Mouse (Mus musculus): Measurements from ENCODE around the gene Pbx1. TPM values are rescaled to one million over a fixed set of nuclear protein-coding genes. Genes with fewer than 3 reads are reported as not detected.
"Not testable (repeated sequence)": the region's sequence is repeated elsewhere in the genome, so short reads cannot be mapped to it uniquely, and the experiment has no call there.

Pbx1 gene
- 100 to 1,000 TPM; 137 to 149 TPM for total RNA-seq (2021)

DNA sequence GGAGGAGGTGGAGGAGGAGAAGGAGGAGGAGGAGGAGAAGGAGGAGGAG lies at the start of gene Pbx1:
Gene Pbx1, minus strand, starts transcription at position 39 of the 49 bp plus-strand sequence.
- intact Hi-C loops (cut with DNase I) = loop anchor here (2.0 to 5.0 kb wide), 3 partner anchors 220 to 915 kb away; no protein-coding TSS in a partner anchor
- not testable (repeated sequence) for DNase-seq (ENCODE audit: low spot score in 2 of 2)

DNA sequence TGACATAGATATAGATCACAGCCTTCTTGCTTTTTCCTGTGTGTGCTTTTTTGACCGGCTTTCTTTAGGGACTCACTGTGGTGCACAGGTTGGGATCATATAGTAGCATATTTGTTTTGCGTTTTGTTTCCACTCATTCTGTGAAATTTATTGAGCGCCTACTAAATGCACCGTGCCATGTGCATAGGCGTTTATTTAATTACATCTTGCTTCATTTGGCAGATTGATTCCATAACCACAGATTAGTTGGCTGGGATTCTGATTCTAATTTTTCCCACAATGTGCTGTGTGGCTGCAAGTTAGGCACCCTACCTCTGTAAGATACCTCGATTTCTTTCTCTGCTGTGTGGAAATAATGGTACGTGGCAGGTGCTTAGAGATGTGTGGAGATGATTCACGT lies 47.6 kb upstream of the Pbx1 start:
- intact Hi-C loops (cut with DNase I) = no loop called here
- no peak for DNase-seq (ENCODE audit: low spot score in 2 of 2)

DNA sequence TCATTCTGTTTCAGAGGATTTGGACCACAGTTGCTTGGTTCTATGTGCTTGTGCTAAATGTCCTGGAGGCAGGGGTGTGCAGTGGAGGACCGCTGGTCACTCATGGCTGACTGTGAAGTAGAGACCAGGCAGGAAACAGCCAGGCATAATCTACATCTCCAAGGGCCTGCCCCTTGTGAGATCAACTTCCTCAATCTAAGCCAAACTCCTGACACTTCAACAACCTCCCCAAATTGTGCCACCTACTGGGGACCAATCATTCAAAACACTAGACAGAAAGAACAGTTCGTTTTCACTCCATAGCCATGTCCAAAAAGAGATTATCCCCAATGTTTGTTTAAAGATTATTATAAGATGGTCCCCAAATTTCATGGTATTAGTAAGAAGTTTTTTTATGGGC lies 46.8 kb upstream of the Pbx1 start:
- DNase-seq (ENCODE audit: low spot score in 2 of 2) = no peak

DNA sequence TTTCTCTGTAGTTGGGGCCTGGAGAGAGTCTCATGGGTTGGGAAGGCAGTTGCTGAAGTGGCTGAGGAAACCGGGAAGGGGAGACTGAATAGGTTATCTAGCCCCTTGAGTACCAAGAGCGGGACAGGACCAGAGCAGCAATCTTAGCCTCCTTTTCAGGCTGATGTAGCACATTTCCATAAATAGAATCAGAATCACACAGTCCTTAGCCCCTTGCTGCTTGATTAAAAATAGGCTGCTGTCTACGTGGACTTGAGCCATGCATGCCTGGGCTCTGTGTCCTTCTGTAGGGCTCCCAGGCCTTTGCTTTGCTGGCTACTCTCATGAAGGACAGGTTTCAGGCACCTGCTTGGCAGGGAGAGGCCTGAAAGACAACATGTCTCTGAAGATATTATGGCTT lies 44.8 kb upstream of the Pbx1 start:
- DNase-seq (ENCODE audit: low spot score in 2 of 2) = no peak
- intact Hi-C loops (cut with DNase I) = no loop called here

More for the DNA sequence above, 46.8 kb upstream of the Pbx1 start:
- intact Hi-C loops (cut with DNase I) = no loop called here

DNA sequence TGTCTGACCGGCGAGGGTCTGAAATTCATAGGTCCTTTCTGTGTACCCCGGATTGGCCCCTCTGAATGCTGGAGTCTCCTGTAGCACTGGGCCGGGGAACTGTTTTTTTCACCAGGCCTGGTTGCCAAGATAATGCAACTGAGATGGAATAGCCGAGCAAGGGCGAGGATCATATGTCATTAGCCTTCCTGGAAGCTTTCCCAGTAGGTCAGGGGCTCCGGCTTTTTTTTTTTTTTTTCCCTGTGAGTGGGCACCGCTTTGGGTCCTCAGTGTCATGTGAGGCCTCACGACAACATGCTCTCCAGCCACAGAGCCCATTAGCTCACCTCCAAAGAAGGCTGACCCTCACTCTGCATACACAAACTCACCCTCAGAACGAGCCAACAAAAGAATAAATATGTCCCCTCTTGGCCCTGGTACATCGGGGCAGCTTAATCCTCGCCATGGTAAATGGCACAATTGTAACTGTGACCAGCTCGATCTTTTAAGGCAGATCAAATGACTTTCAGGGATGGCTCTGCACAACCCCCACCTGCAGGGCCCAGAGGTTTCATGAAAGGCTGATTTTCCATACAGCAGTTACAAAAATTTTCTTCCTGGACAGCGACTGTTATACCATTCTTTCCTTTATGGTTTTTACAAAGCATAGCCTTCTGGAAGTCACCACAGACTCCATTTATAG lies 44.3 kb upstream of the Pbx1 start:
- intact Hi-C loops (cut with DNase I) = no loop called here
- DNase-seq (ENCODE audit: low spot score in 2 of 2) = no peak

DNA sequence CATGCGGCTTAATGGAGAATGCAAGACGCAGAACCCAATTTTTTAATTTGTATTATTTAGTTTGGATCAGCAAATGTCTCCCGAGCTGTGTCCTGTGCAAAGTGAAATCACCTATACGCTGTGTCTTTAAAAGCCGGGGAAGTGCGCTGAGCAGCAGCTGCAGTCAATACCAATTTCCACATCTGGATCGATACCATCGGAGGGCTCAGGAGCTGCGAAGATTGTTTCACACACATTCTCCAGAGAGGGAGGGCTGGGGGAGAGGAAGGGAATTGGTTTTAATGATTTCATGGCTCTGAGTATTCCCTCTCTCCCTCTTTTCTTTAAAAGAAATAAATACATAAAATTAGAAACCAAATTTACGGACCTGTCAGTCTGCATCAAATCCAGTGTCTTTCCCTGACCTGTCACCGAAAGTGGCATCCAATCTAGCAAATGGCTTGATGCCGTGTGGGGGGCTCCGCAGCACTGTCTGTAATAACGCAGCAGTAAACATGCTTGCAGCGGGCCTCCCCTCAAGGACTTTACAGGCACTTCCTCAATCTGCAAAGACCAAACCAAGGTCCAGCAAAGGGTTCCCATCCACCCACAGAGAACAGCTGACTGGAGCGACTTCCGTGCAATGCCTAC lies 43.6 kb upstream of the Pbx1 start:
- intact Hi-C loops (cut with DNase I) = no loop called here
- no peak for DNase-seq (ENCODE audit: low spot score in 2 of 2)

DNA sequence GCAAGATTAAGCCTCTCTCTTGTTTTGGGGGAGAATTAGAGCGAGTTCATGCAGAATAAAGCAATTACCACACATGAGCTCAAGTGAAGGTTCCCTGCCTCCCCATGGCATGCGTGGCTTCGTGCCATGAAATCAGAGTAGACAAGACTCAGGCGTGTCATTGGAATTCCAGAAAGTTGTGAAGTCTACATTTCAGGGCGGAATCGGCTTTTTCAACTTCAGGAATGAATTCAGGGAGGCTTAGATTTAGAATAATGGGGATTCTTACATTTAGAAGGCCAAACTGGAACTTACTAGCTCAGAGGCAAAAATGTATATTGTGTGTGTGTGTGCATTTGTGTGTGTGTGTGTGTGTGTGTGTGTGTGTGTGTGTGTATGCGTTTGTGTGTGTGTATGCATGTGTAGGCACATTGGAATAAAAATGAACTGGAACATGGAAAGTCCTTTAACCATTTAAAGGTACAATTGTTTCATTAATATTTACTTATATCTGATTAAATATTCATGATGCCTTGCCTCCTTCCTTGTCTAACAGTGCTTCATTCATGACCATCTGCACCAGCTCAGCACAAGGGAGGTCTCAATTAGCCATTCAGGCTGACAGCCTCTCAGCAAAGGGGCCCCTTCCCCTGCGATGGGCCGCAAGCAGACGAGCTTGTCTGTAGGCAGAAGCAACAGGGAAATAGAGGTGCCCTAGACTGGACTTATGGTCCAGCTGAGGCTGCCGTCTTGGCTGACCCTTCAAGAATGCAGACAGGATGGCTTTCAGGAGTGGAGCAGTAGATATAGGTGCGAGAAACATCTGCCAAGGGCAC lies 41.4 kb upstream of the Pbx1 start:
- DNase-seq (ENCODE audit: low spot score in 2 of 2) = no peak
- intact Hi-C loops (cut with DNase I) = no loop called here

DNA sequence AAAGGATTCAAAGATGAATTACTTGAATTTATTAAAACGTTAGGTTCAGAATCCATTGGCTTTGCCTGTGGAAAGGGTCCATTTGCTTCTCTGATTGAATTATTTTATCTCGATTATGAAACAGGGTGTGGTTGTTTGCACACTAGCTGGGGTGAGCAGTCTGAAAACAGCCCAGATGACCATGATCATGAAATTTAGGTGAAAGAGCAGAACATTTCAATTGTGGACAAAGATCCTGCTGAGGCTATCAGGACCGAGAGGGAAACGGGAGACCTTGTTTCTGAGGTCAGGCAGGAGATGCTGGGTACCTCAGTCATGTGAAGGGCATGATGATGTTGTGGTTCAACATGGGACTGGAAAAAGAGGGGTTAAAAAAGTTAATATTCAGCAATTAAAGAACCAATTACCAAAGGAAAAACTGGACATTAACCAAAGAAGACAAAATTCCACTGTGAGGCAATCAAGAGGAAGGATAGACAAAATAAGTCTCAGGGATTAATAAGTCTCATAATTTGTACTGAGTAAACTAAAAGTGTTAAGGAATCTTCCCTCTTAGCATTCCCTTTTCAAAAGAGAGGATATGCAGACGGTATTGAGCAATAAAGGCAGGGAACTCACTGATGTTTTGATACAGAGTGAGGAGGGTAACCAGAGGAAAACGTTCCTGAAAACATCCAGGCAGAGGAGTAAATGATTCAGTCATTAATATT lies 40.6 kb upstream of the Pbx1 start:
- intact Hi-C loops (cut with DNase I) = no loop called here

DNA sequence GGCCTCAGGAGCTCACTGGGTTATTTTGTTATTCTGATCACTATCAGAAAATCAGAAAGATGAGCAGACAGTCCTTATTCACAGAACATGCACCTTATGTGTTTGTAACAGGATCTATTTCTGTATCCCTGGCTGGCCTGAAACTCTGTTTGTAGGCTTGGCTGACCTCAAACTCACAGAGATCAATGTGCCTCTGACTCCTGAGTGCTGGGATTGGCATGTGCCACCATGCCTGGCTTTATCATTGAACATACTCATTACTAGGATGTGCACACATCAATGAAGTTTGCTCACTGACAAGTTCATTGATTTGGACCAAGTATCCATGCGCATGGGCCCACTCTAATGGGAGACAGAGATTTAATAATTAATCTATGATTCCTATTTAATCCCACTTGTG lies 27.4 kb upstream of the Pbx1 start:
- intact Hi-C loops (cut with DNase I) = no loop called here
- no peak for DNase-seq (ENCODE audit: low spot score in 2 of 2)

More for the DNA sequence above, 40.6 kb upstream of the Pbx1 start:
- no peak for DNase-seq (ENCODE audit: low spot score in 2 of 2)

DNA sequence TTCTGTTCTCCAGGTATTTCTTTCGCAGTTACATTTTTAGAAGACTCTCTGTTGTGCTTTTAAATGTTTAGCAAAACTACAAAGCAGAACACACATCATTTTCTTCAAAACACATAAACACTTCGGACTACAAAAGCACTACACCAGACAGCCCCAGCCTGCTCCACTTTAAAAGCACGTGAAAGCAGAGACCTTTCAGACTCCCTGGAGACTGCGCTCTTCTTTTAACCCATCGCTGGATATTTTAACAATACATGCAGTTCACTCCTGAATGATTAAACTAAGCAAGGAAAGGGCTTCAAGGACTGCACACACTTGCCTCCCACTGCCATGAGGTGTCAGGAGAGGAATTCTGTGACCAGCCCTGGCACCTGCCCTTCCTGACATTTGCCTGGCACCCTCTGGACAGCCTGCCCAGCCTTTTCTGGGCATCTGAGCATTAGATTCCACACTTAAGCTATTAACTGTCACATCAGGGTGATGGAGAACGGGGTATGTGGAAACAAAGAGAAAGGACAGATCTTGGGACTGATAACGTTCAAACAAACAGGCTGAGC lies 25.2 kb upstream of the Pbx1 start:
- DNase-seq (ENCODE audit: low spot score in 2 of 2) = no peak
- intact Hi-C loops (cut with DNase I) = no loop called here

DNA sequence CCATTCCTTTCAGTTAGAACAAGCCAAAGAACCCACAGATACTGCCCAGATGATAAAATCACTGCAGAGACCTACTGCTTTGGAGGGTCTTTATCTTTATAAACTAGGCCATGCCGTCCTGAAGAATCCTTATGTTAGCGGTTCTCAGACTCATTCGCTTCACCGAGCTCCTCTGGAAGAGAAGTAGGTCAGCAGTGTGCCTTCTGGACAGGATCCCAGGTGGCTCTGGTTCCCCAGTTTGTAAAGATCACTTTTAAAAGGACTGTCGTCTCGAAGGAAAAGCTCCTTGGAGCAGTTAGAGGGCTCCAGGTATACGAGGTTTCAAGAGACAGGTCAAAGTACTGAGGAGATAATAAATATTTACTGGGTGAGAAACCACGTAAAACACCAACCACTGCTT lies 23.1 kb upstream of the Pbx1 start:
- DNase-seq (ENCODE audit: low spot score in 2 of 2) = no peak
- intact Hi-C loops (cut with DNase I) = no loop called here

DNA sequence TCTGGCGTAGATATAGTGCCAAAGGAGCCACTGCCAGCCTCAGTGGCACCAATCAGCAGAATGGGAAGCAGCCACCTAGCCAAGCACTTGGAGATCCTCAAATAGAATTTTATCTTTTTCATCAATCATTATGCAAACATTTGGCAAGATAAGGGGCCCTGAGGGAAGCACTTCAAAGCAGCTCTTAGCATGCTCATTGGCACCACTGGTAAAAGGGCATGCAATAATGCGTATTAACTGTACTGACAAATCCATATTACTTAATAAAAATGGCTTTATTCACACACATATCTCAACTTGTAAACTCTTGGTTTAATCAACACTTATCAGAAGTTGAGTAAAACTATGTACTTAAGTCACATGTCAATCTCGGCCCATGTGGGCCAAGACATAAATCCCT lies 1.6 kb upstream of the Pbx1 start:
- intact Hi-C loops (cut with DNase I) = loop anchor here (2.0 to 5.0 kb wide), 3 partner anchors 221 to 913 kb away; no protein-coding TSS in a partner anchor
- DNase-seq (ENCODE audit: low spot score in 2 of 2) = no peak

DNA sequence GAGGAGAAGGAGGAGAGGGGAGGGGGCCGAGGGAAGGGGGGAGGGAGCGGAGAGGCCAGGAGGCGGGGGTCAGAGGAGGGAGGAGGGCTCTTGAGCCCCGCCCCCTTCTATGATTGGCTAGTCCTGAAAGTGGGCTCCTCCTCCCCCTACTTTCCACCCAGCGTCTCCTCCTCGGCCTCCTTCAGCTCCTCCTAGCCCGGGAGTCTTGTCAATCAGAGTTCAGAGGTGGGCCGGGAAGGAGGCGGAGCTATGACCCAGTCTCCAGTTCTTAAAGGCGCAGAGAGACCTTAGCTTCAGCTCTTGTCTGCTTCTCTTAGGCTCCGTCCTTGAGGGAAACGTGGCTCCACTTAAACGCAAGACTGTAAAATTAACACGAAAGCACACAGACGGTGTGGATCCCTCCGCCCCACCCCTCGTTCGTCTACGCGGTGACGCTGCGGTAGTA lies 233 bp upstream of the Pbx1 start:
- intact Hi-C loops (cut with DNase I) = loop anchor here (2.0 to 5.0 kb wide), 3 partner anchors 220 to 914 kb away; no protein-coding TSS in a partner anchor
- peak; percentile 94 to 96 for DNase-seq (ENCODE audit: low spot score in 2 of 2)

DNA sequence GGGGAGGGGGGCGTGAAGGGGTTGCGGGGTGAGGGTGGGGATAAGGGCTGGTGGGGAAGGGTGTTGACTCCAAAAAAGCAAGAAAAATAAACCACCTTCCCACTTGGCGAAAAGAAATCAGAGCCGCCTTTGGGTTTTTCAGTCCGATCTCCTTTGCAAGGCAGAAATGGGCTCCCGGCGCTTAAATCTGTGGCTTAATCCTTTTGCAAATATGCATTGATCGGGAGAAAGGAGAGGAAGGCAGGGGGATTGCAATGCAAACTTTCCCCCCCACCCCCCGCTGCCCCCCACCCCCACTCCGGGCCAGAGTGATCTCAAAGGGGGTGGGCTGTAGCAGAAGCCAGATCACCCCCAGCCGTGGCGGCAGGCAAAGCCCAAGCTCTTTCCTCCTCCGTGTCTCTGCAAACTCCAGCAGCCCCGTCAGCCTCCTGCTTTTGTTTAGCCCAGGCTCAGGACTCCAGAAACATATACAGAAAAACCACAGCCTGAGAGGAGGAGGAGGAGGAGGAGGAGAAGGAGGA lies 299 bp downstream of the Pbx1 start:
- DNase-seq (ENCODE audit: low spot score in 2 of 2) = peak; percentile 80 to 82
- intact Hi-C loops (cut with DNase I) = loop anchor here (2.0 to 5.0 kb wide), 4 partner anchors 41 to 915 kb away; no protein-coding TSS in a partner anchor

DNA sequence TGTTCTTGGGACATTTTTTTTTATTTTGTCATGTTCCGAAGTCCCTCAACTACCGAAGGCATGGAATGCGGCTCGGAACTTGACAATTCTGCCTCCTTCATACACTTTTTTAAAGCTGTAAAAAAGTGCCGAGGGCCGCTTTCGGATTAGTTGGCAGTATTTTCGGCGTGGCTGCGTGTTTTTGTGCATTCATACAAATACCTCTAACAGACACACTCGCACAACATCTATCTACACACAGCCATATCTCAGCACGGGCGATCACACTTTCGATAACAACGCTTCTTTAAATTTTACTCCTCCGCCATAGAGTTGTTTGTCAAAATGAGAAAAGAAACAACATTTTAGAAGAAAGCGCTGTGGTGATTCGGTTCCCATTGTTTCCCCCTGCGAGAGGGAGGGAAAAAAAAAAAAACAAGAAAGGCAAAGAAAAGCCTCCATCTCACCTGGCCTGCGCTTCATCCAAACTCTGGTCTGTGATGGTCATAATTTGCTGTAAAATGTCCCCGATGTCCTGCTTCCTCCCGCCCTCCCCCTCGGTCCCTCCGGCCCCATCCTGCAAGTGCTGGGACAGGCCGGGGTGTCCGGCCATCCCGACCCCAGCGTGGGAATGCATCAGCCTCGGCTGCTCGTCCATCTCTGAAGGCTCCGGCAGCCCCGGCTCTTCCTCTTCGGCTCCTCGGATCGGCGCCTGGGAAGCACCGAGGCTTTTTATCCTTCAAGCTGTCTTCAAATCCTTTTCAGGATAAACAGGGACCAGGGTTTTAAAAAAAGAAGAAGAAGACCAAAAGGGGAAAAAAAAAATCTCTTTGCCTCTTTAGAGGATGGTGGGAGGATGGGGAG lies 981 bp downstream of the Pbx1 start:
- DNase-seq (ENCODE audit: low spot score in 2 of 2) = no peak
- intact Hi-C loops (cut with DNase I) = loop anchor here (2.0 to 5.0 kb wide), 3 partner anchors 40 to 246 kb away; no protein-coding TSS in a partner anchor

DNA sequence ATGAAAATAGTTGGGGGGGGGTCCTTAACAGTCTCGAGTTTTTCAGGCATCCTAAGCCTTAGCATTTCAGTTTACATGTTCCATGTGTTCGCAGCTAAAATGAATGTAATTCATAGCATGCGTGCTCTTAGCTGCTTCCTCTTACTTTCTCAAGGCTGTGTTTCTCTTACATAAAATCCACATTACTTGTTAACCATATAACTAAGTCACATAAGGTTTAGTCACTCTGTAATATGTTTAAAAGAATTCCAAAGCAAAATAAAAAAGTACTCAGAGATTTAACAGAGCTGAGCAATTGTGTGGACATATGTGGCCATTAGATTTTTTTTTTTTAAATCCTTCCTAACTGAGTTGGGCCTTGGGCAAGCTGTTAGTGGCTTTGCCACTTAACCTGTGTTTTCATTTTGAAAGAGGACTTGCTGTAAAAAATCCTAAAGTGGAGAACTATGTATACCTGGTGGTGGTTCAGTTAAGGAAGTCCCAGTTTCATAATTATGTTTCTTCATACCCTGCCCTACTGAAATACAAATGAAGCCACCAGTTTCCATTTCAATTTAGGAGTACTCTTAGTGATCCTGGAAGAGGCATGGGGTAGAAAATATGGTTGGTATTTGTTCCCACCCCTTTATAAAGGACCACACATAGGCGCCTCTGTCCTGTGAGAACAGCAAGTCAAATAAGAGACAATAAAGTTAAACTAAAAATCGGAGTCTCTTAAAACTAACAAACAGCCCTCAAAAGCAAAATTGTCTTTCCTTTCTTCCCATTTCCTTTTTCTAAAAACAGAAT lies 2.0 kb downstream of the Pbx1 start:
- intact Hi-C loops (cut with DNase I) = loop anchor here (2.0 to 5.0 kb wide), 4 partner anchors 39 to 247 kb away; no protein-coding TSS in a partner anchor
- no peak for DNase-seq (ENCODE audit: low spot score in 2 of 2)

DNA sequence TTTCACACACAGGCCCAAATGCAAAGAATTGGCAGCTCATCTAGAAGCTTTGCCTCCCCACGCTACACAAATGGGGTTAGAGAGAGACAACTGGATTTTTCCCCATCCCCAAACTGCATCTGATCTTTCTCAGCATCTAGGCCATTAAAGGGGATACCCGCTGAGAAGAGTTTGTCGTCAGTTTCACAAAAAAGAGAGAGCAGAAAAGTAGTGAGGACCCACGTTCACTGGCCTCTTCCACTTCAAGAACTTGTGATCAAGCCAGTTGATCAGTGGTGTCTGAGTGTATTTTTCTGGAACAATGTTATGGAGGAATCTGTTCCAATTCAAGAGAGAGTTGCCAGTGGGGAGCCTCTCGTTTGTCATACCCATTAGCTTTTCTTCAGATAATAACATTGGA lies 2.7 kb downstream of the Pbx1 start:
- intact Hi-C loops (cut with DNase I) = loop anchor here (5.0 kb wide), 1 partner anchor 47 kb away; no protein-coding TSS in a partner anchor
- DNase-seq (ENCODE audit: low spot score in 2 of 2) = no peak

DNA sequence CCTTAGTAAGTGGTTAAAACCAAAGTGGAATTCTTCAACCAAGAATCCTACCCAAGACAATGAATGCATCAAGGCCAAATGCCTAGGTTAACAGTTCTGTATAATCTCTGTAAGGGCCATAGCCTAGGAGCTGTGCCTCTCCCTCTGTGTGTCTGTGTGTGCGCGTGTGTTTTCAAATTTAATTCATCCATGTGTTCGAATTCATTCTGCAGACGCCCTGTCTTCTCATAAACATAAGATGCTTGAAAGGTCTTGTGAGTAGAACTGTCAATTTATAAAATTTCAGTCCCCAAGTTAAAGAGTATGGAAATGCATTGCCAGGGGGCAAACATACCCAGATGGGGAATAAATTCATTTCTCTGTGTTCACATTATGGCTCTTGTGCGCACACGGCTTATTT lies 3.8 kb downstream of the Pbx1 start:
- DNase-seq (ENCODE audit: low spot score in 2 of 2) = no peak

More for the DNA sequence above, 3.8 kb downstream of the Pbx1 start:
- intact Hi-C loops (cut with DNase I) = loop anchor here (5.0 kb wide), 1 partner anchor 46 kb away; no protein-coding TSS in a partner anchor
